Mouse (Mus musculus) spleen, adult 18-20 months (tissue): ENCODE results near the gene Hes1.
"Not testable (repeated sequence)": the region's sequence is repeated elsewhere in the genome, so short reads cannot be mapped to it uniquely, and the experiment has no call there.

Source experiments
- DNase-seq, 2 experiments: peaks; one replicate each; pipeline ENCODE4 v3.0.0; 2022; ENCODE audit warnings: mixed read lengths in 2 of 2

Hes1 gene

GRCm38 (mm10) chr16:30073317-30073716 lies 9.1 kb downstream of the Hes1 start:
- DNase-seq: no peak

DNA sequence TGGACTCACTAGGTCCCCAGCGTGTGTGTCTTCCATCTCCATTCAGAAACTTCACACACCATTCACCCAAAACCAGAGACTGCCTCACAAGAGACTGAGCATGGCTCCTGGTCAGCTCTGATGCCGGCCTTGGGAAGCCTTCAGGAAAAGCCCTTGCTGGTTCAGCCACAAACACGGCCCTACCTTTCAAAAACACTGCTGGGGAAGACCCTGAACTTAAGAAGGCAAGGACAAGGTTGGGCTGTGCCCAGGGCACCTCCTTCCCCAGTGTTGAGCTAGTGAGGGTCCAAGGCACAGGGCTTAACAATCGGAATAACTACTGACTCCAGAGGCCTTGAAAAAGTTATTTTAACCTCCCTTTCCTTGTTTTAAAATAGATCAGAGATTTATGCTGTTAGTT lies 17.3 kb downstream of the Hes1 start:
- DNase-seq: no peak

DNA sequence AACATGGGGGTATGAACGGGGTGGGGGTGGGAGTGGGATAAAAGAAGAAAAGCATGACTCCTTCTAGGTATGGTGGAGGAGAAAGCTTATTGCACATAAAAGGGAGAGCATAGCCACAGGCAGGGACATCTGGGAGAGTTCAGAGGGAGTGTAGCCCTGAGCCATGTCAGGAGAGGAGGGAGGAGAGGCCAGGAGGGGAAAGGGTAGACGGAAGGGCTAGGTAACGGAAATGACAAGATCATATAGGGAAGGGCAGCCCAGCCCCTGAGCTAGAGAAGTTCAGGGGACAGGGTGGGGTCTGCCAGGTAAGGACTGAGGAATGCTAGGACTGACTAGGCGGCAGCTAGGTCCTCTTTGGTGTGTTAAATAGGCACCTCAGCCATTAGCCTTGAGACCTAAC lies 17.8 kb downstream of the Hes1 start:
- DNase-seq: no peak

DNA sequence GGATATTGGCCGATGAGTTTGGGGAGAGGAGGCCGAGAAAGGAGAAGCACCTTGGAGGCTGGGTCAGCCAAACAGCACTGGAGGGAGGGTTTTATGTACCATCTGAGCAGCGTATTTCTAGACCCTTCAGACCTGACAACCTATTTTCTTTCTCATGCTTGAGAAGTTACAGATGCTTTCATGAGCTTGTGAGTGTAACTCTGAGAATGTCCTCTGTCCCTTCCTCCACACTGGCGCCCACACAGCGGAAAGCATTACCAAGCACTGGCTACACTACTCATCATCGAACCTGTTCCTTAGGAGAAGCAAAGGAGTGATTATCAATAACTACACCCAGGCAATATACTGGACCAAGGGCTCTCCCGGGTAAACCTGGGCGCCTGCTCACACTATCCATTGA lies 18.8 kb downstream of the Hes1 start:
- no peak for DNase-seq

DNA sequence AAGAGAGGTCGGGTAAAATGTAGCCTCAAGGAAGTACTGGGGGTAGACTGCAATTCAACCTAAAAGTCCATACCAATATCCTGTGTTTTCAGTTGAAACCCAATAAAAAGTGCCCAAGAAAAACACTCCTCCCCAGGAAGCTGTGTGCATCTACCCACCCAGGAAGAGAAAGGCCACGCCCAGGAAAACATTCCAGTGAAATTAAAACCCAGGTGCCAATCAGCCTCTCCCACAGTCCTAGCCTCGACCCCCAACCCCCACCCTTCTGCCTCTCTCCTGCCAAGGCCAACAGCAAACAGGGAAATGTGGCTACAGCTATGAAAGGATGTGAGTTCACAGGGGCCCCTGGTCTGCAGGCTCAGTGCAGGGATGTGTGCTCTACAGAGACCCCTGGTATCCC lies 19.4 kb downstream of the Hes1 start:
- no peak for DNase-seq

- DNase-seq: no peak
Observed at GRCm38 (mm10) chr16:30088646-30089045, 24.5 kb downstream of the Hes1 start.

DNA sequence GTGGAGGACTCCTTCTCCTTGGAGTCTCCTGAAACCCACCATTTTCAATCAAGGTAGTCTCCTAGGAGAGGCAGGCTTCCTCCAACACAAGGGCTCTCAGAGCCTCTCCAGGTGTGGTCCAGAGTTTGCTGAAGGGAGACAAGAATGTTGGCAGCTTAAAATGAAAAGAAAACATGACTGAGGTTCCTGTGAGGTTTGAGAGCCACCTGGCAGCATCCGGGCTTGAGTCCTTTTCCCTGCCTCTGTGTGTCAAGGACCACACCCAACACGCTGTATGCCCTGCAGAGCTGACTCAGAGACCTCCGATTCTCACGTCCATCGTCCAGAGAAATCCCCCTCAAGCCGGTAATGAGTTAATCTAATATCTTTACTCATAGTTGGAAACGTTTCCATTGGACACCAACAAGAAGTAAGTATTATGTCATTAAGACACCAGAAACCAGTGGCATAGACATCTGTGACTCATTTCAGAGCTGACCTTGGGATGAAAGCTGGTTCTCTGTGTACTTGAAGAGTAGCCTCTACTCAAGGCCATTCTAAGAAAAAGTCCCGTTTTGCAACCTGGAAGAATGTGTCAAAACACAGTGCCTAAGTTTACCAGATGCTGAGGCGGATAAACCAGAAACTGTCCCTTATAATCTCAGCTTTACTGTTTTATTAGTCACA lies 26.1 kb downstream of the Hes1 start:
- DNase-seq: no peak

GRCm38 (mm10) chr16:30096050-30096449 lies 31.9 kb downstream of the Hes1 start:
- no peak for DNase-seq

- DNase-seq: no peak
Observed at GRCm38 (mm10) chr16:30096475-30096874, 32.3 kb downstream of the Hes1 start.

- DNase-seq: no peak
Observed at GRCm38 (mm10) chr16:30099124-30099523, 34.9 kb downstream of the Hes1 start.

DNA sequence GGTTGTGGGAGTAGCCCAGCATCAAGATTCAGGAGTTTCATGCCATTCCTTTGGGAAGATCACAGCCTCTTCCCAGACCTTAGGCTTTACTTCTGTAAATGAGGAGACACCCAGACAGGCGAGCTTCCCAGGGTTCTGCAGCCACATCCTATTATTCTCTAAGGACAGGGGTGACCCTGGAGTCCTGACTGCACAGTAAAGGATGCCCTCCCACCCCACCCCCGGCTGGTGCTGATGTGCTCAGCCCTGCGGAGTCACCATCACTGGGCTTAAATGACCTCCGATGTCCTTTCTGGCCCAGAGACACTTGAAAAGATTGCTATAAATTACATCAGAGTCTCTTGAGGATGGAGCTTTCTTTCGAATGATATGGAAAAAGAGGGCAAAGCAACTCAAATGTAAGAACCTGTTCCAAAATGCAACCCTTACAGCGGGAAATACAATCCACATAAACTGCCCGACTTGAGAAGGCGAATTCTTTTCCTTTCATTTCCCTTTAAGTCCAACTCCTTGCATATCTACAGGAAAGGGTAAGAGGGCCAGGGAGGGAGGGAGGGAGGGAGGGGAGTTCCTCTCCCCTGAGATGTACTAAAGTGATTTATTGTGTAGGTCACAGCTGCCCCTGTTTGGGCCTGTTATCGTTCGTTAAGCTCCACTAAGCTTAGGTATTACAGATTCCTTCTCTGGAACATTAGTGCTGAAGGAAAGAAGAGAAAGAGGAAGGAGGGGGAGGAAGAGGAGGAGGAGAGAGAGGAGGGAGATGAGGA lies 38.1 kb downstream of the Hes1 start:
- DNase-seq: no peak

GRCm38 (mm10) chr16:30102982-30103381 lies 38.8 kb downstream of the Hes1 start:
- DNase-seq: no peak

- no peak for DNase-seq
Observed at GRCm38 (mm10) chr16:30103495-30103894, 39.3 kb downstream of the Hes1 start.

GRCm38 (mm10) chr16:30104363-30104762 lies 40.2 kb downstream of the Hes1 start:
- DNase-seq: no peak

- no peak for DNase-seq
Observed at GRCm38 (mm10) chr16:30105476-30105875, 41.3 kb downstream of the Hes1 start.

- not testable (repeated sequence) for DNase-seq
Observed at GRCm38 (mm10) chr16:30108167-30108566, 44.0 kb downstream of the Hes1 start.

GRCm38 (mm10) chr16:30110466-30110865 lies 46.3 kb downstream of the Hes1 start:
- no peak for DNase-seq

- DNase-seq: no peak
Observed at GRCm38 (mm10) chr16:30111069-30111468, 46.9 kb downstream of the Hes1 start.

- no peak for DNase-seq
Observed at GRCm38 (mm10) chr16:30111566-30111965, 47.4 kb downstream of the Hes1 start.

GRCm38 (mm10) chr16:30113170-30113569 lies 49.0 kb downstream of the Hes1 start:
- DNase-seq: no peak

DNA sequence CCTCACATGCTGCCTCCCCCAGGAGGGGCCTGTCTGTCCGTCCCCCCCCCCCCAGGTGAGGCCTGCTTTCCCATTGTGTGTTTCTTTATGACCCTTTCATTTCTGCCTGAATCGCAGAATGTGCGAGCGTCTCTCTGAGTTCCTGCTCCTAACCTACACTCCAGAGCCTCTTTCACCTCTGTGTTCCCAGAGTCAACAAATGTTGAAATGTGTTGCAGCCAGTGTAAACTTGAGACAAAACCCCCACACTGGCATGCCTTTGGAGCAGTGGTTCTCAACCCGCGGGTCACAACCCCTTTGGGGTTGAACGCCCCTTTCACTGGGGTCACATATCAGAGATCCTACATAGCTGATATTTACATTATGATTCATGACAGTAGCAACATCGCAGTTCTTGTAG lies 49.6 kb downstream of the Hes1 start:
- no peak for DNase-seq

GRCm38 (mm10) chr16:30114451-30114850 lies 50.3 kb downstream of the Hes1 start:
- no peak for DNase-seq
